Mouse (Mus musculus) heart, postnatal 0 days (tissue): ENCODE data around the gene Bmpr1b.

Experiments
- CTCF ChIP-seq: IDR thresholded peaks from 2 replicates; pipeline ENCODE4 v1.5.1; 2016; ENCODE audit warnings: antibody characterized with exemption, control low read depth, low read depth
- EP300 ChIP-seq: IDR thresholded peaks from 2 replicates; pipeline ENCODE4 v1.6.1; 2016; ENCODE audit warnings: antibody characterized with exemption, low read depth

GRCm38 (mm10) chr3:141909136-141909535 is 260.1 kb downstream of the Bmpr1b start:
- TF ChIP-seq EP300, result no peak
- no peak for TF ChIP-seq CTCF
